Mouse (Mus musculus): Measurements from ENCODE around the gene Ipo9. TPM values are rescaled to one million over a fixed set of nuclear protein-coding genes. Genes with fewer than 3 reads are reported as not detected.
A peak's percentile ranks its signal among the peaks of the same experiment; 100 is the strongest.
"Not testable (repeated sequence)": the region's sequence is repeated elsewhere in the genome, so short reads cannot be mapped to it uniquely, and the experiment has no call there.

Ipo9 gene
- polyA plus RNA-seq, 1 experiment from 2014 or later: 80.2 TPM

DNA sequence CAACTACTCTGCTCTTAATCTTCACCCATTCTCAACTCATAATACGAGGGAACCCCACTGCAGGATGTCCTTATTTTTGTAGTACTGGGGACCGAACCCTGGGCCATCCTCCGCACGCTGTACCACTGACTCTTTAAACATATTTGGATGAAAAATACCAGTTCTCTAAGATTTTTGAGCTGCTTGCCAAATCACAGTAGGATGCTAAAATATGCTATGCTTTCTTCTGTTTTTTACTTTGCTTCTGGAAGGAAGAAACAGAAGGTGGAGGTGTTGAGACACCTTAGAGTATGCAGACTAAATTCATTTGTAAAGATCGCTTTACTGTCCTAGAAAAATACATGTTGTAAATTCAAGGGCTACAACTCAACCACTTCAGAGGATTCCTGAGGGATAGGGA lies 46.1 kb downstream of the Ipo9 start:
- Histone ChIP-seq H3K36me3 (peaks cover 77% of the 10 kb centered on the region), H3K4me2 (no peak overlapping the region), H3K9me3 (no peaks in the 10 kb centered on the region), H3K4me3 (no peak overlapping the region), H3K4me1 (peaks cover 21% of the 10 kb centered on the region), H3K27ac (replicated peaks) (no peak overlapping the region), H3K9ac (no peak overlapping the region), H3K27me3 (replicated peaks) (no peaks in the 10 kb centered on the region)
- WGBS: 93% methylated on average over 5 of the region's 5 CpGs
- ATAC-seq (ENCODE audit: extremely low read depth, insufficient number of reproducible peaks, low FRiP score, low TSS enrichment): no peak

DNA sequence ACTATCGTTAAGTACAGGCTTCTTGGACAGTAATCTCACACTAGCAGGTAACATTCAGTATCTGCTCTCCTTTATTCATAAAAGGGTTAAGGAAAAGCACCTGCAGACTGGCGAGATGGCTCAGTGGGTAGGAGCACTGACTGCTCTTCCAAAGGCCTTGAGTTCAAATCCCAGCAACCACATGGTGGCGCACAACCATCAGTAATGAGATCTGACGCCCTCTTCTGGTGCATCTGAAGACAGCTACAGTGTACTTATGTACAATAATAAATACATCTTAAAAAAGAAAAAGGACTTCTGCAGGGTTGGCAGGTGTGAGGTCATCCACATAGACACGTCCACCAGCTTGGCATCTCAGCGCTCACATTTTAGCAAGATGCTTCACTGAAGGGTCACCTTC lies 48.7 kb downstream of the Ipo9 start:
- 59% methylated on average over 6 of the region's 6 CpGs for WGBS
- H3K36me3 ChIP-seq: peaks cover 51% of the 10 kb centered on the region
- H3K27me3 ChIP-seq (replicated peaks); H3K27ac ChIP-seq (replicated peaks); H3K9ac ChIP-seq; H3K4me2 ChIP-seq; H3K4me3 ChIP-seq; H3K9me3 ChIP-seq; ATAC-seq (ENCODE audit: extremely low read depth, insufficient number of reproducible peaks, low FRiP score, low TSS enrichment): not testable (repeated sequence)
- peaks cover 35% of the 10 kb centered on the region for H3K4me1 ChIP-seq

- no peak overlapping the region for H3K4me2 ChIP-seq
- H3K4me3 ChIP-seq: no peak overlapping the region
- no peaks in the 10 kb centered on the region for H3K9me3 ChIP-seq
- H3K4me1 ChIP-seq: peaks cover 37% of the 10 kb centered on the region
- H3K27me3 ChIP-seq (replicated peaks): 0 out of 2 replicates have a peak, but pooled peaks cover 3% of the 10 kb centered on the region
- peak overlapping the region; percentile 57; the same call in 1 of the 2 replicates for H3K27ac ChIP-seq (replicated peaks)
- H3K36me3 ChIP-seq: peaks cover 39% of the 10 kb centered on the region
- H3K9ac ChIP-seq: no peak overlapping the region
- 70% methylated on average over 15 of the region's 15 CpGs for WGBS
- ATAC-seq (ENCODE audit: extremely low read depth, insufficient number of reproducible peaks, low FRiP score, low TSS enrichment): no peak
Observed at GRCm38 (mm10) chr1:135380071-135380991, 50.0 kb downstream of the Ipo9 start.

GRCm38 (mm10) chr1:135379048-135379447 lies 51.3 kb downstream of the Ipo9 start:
- Histone ChIP-seq H3K27me3 (replicated peaks) (0 out of 2 replicates have a peak, but pooled peaks cover 3% of the 10 kb centered on the region), H3K4me3 (no peak overlapping the region), H3K9ac (peak overlapping the region; percentile 67; the same call in 1 of the 2 replicates), H3K4me2 (peak overlapping the region; percentile 46), H3K36me3 (peaks cover 26% of the 10 kb centered on the region), H3K27ac (replicated peaks) (peak overlapping the region; percentile 70), H3K9me3 (no peaks in the 10 kb centered on the region), H3K4me1 (peaks cover 47% of the 10 kb centered on the region)
- no peak for ATAC-seq (ENCODE audit: extremely low read depth, insufficient number of reproducible peaks, low FRiP score, low TSS enrichment)
- WGBS: 38% methylated on average over 2 of the region's 2 CpGs

- Histone ChIP-seq H3K27ac (replicated peaks) (peak overlapping the region; percentile 70), H3K27me3 (replicated peaks) (0 out of 2 replicates have a peak, but pooled peaks cover 3% of the 10 kb centered on the region), H3K4me3 (no peak overlapping the region), H3K4me1 (peaks cover 50% of the 10 kb centered on the region), H3K9ac (peak overlapping the region; percentile 67), H3K36me3 (peaks cover 21% of the 10 kb centered on the region), H3K9me3 (no peaks in the 10 kb centered on the region), H3K4me2 (peak overlapping the region; percentile 46)
- no peak for ATAC-seq (ENCODE audit: extremely low read depth, insufficient number of reproducible peaks, low FRiP score, low TSS enrichment)
- 25% methylated on average over 9 of the region's 9 CpGs for WGBS
Observed at GRCm38 (mm10) chr1:135378576-135378975, 51.7 kb downstream of the Ipo9 start.

GRCm38 (mm10) chr1:135374868-135375581 lies 55.3 kb downstream of the Ipo9 start, which contains the start of gene Shisa4:
TSS of gene Shisa4 (minus strand) at chr1:135375237.
- Histone ChIP-seq H3K27ac (replicated peaks) (peak within 1 kb of the TSS; percentile 44), H3K36me3 (no peaks in the 10 kb centered on the region), H3K9ac (peak within 1 kb of the TSS; percentile 85), H3K4me2 (peak within 1 kb of the TSS; percentile 97), H3K27me3 (replicated peaks) (0 out of 2 replicates have a peak, but pooled peaks cover 12% of the 10 kb centered on the region), H3K4me1 (peaks cover 57% of the 10 kb centered on the region), H3K9me3 (no peaks in the 10 kb centered on the region), H3K4me3 (peak within 1 kb of the TSS; percentile 70)
- WGBS: 3% methylated on average over 34 of the region's 38 CpGs
- ATAC-seq (ENCODE audit: extremely low read depth, insufficient number of reproducible peaks, low FRiP score, low TSS enrichment): peak; percentile 38; the same call in 1 of the 2 replicates

- Histone ChIP-seq H3K9ac (peak overlapping the region; percentile 85), H3K4me2 (peak overlapping the region; percentile 97), H3K36me3 (no peaks in the 10 kb centered on the region), H3K4me3 (peak overlapping the region; percentile 70), H3K27me3 (replicated peaks) (peaks cover 18% of the 10 kb centered on the region), H3K9me3 (no peaks in the 10 kb centered on the region), H3K4me1 (peaks cover 50% of the 10 kb centered on the region), H3K27ac (replicated peaks) (peak overlapping the region; percentile 44; the same call in 1 of the 2 replicates)
- ATAC-seq (ENCODE audit: extremely low read depth, insufficient number of reproducible peaks, low FRiP score, low TSS enrichment): no peak
- 4% methylated on average over 19 of the region's 19 CpGs for WGBS
Observed at GRCm38 (mm10) chr1:135374175-135374867, 56.0 kb downstream of the Ipo9 start.

DNA sequence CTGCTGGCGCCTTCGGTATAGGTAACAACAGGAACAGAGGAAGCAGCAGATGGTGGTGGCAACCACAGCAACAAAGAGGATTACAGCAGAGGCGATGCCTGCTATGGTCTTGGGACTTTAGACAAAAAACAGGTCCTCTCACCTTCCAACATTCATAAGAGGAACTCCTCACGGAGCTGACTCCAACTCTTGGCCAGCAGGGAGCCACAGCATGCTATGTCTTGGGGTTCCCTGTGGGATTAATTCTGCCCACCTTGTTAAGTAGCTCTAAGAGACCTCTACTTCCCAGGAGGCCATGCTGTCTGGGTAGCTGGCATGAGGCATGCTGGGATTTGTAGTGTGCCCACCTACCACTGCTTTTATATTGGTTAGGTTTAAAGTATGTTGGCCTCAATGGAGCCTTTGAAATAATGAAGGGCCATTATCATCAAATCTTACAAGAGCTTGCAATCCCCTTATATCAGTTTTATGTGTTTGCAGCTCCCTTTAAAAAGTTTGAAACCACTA lies 57.1 kb downstream of the Ipo9 start:
- no peak for ATAC-seq (ENCODE audit: extremely low read depth, insufficient number of reproducible peaks, low FRiP score, low TSS enrichment)
- Histone ChIP-seq H3K9ac (no peak overlapping the region), H3K27ac (replicated peaks) (no peak overlapping the region), H3K4me2 (0 out of 2 replicates have a peak overlapping the region, but pooled peaks have one; percentile 8), H3K4me3 (no peak overlapping the region), H3K36me3 (no peaks in the 10 kb centered on the region), H3K4me1 (peaks cover 49% of the 10 kb centered on the region), H3K9me3 (no peaks in the 10 kb centered on the region), H3K27me3 (replicated peaks) (peaks cover 19% of the 10 kb centered on the region)
- WGBS: 71% methylated on average over 4 of the region's 4 CpGs

- 76% methylated on average over 5 of the region's 5 CpGs for WGBS
- Histone ChIP-seq H3K27me3 (replicated peaks) (peaks cover 26% of the 10 kb centered on the region), H3K4me3 (no peak overlapping the region), H3K27ac (replicated peaks) (no peak overlapping the region), H3K9me3 (no peaks in the 10 kb centered on the region), H3K9ac (no peak overlapping the region; the same call in 1 of the 2 replicates), H3K36me3 (no peaks in the 10 kb centered on the region), H3K4me1 (peaks cover 51% of the 10 kb centered on the region), H3K4me2 (no peak overlapping the region)
- no peak for ATAC-seq (ENCODE audit: extremely low read depth, insufficient number of reproducible peaks, low FRiP score, low TSS enrichment)
Observed at GRCm38 (mm10) chr1:135369415-135369814, 60.9 kb downstream of the Ipo9 start.

DNA sequence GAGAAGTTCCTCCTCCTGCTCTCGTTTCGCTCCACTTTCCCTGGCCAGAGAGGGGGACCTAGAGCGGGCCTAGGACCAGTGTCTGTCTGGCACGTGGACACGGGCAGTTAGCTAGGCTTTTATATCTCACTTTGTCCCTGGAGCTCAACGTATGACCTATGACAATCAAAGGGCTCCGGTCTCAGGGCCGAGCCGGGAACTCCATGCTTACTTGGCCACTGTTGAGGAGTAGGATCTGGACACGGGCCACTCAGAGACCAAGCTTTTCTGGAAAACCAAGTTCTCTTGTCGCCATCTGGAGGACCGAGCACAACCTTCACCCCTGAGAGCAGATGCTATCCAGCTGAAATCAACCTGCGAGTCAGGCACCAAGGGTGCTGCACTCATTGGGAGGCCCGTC lies 61.3 kb downstream of the Ipo9 start:
- Histone ChIP-seq H3K9me3 (no peaks in the 10 kb centered on the region), H3K27ac (replicated peaks) (no peak overlapping the region), H3K4me1 (peaks cover 46% of the 10 kb centered on the region), H3K9ac (peak overlapping the region; percentile 82), H3K4me3 (peak overlapping the region; percentile 54), H3K27me3 (replicated peaks) (peaks cover 26% of the 10 kb centered on the region), H3K36me3 (no peaks in the 10 kb centered on the region), H3K4me2 (peak overlapping the region; percentile 96)
- ATAC-seq (ENCODE audit: extremely low read depth, insufficient number of reproducible peaks, low FRiP score, low TSS enrichment): no peak
- 8% methylated on average over 14 of the region's 14 CpGs for WGBS

All from heart, embryonic 13.5 days (tissue).